Mouse (Mus musculus): Measurements from ENCODE around the gene Mlf2. TPM values are rescaled to one million over a fixed set of nuclear protein-coding genes. Genes with fewer than 3 reads are reported as not detected.
"Not testable (repeated sequence)": the region's sequence is repeated elsewhere in the genome, so short reads cannot be mapped to it uniquely, and the experiment has no call there.

Gene Mlf2
- total RNA-seq (2021) = 100 to 1,000 TPM; 627 to 642 TPM
- long read RNA-seq, experiment 1, transcript Mlf2-201 (9 exons, 1,451 nt) = minor isoform, 48 of 614 reads
- long read RNA-seq, experiment 1, transcript Mlf2-202 (9 exons, 1,475 nt) = major isoform, 452 of 614 reads
- long read RNA-seq, experiment 1, partial matches to known transcripts = 74 of 614 reads
- long read RNA-seq, experiment 1, other reads (novel, unspliced or antisense) = 39 of 614 reads
- long read RNA-seq, experiment 2, transcript Mlf2-202 (9 exons, 1,475 nt) = major isoform, 634 of 836 reads
- long read RNA-seq, experiment 2, transcript Mlf2-201 (9 exons, 1,451 nt) = minor isoform, 57 of 836 reads
- long read RNA-seq, experiment 2, partial matches to known transcripts = 107 of 836 reads
- long read RNA-seq, experiment 2, other reads (novel, unspliced or antisense) = 38 of 836 reads

GRCm38 (mm10) chr6:124930754-124931524, at the start of gene Mlf2:
TSS of gene Mlf2 (plus strand) at chr6:124931386.
- peak; percentile 91 for TF ChIP-seq CTCF (conservative IDR thresholded peaks at IDR 0.05)
- H3K27ac ChIP-seq = peak within 1 kb of the TSS; percentile 99
- DNase-seq (ENCODE audit: low spot score in 2 of 2) = peak; percentile 97 to 99
- peak within 1 kb of the TSS; percentile 98 for H3K4me3 ChIP-seq

- no peak for TF ChIP-seq CTCF (conservative IDR thresholded peaks at IDR 0.05)
- Histone ChIP-seq H3K27ac (no peak overlapping the region), H3K4me3 (no peak overlapping the region)
- no peak for DNase-seq (ENCODE audit: low spot score in 2 of 2)
These were observed 49.4 kb upstream of the Mlf2 start for GRCm38 (mm10) chr6:124881821-124882220.

GRCm38 (mm10) chr6:124883351-124883750, 47.8 kb upstream of the Mlf2 start:
- no peak overlapping the region for H3K4me3 ChIP-seq
- TF ChIP-seq CTCF (conservative IDR thresholded peaks at IDR 0.05) = no peak
- DNase-seq (ENCODE audit: low spot score in 2 of 2) = no peak
- H3K27ac ChIP-seq = no peak overlapping the region

GRCm38 (mm10) chr6:124884714-124885500, 46.3 kb upstream of the Mlf2 start:
- no peak overlapping the region for H3K4me3 ChIP-seq
- H3K27ac ChIP-seq = no peak overlapping the region
- TF ChIP-seq CTCF (conservative IDR thresholded peaks at IDR 0.05) = no peak
- DNase-seq (ENCODE audit: low spot score in 2 of 2) = no peak

GRCm38 (mm10) chr6:124885956-124886381, 45.2 kb upstream of the Mlf2 start:
- H3K4me3 ChIP-seq = no peak overlapping the region
- TF ChIP-seq CTCF (conservative IDR thresholded peaks at IDR 0.05) = no peak
- no peak overlapping the region for H3K27ac ChIP-seq
- no peak for DNase-seq (ENCODE audit: low spot score in 2 of 2)

- no peak for DNase-seq (ENCODE audit: low spot score in 2 of 2)
- Histone ChIP-seq H3K27ac (no peak within 1 kb of the TSS), H3K4me3 (no peak within 1 kb of the TSS)
- no peak for TF ChIP-seq CTCF (conservative IDR thresholded peaks at IDR 0.05)
These were observed 43.2 kb upstream of the Mlf2 start, which contains the start of gene Cd4 for GRCm38 (mm10) chr6:124887986-124888385. TSS of gene Cd4 (minus strand) at chr6:124888221.

- no peak for DNase-seq (ENCODE audit: low spot score in 2 of 2)
- H3K4me3 ChIP-seq = no peak overlapping the region
- H3K27ac ChIP-seq = no peak overlapping the region
- TF ChIP-seq CTCF (conservative IDR thresholded peaks at IDR 0.05) = no peak
These were observed 42.5 kb upstream of the Mlf2 start for GRCm38 (mm10) chr6:124888555-124889125.

GRCm38 (mm10) chr6:124890997-124891396, 40.2 kb upstream of the Mlf2 start:
- Histone ChIP-seq H3K4me3 (no peak overlapping the region), H3K27ac (no peak overlapping the region)
- TF ChIP-seq CTCF (conservative IDR thresholded peaks at IDR 0.05) = no peak
- no peak for DNase-seq (ENCODE audit: low spot score in 2 of 2)

GRCm38 (mm10) chr6:124894113-124894512, 37.1 kb upstream of the Mlf2 start:
- not testable (repeated sequence) for DNase-seq (ENCODE audit: low spot score in 2 of 2); H3K4me3 ChIP-seq; H3K27ac ChIP-seq

- Histone ChIP-seq H3K4me3 (no peak overlapping the region), H3K27ac (no peak overlapping the region)
- TF ChIP-seq CTCF (conservative IDR thresholded peaks at IDR 0.05) = no peak
- DNase-seq (ENCODE audit: low spot score in 2 of 2) = no peak
These were observed 32.8 kb upstream of the Mlf2 start for GRCm38 (mm10) chr6:124898359-124898758.

- DNase-seq (ENCODE audit: low spot score in 2 of 2) = no peak
- no peak for TF ChIP-seq CTCF (conservative IDR thresholded peaks at IDR 0.05)
- Histone ChIP-seq H3K27ac (no peak overlapping the region), H3K4me3 (no peak overlapping the region)
These were observed 31.0 kb upstream of the Mlf2 start for GRCm38 (mm10) chr6:124900056-124900800.

Measured in layer of hippocampus, adult 2 months (tissue).